In the genomic region with DNA sequence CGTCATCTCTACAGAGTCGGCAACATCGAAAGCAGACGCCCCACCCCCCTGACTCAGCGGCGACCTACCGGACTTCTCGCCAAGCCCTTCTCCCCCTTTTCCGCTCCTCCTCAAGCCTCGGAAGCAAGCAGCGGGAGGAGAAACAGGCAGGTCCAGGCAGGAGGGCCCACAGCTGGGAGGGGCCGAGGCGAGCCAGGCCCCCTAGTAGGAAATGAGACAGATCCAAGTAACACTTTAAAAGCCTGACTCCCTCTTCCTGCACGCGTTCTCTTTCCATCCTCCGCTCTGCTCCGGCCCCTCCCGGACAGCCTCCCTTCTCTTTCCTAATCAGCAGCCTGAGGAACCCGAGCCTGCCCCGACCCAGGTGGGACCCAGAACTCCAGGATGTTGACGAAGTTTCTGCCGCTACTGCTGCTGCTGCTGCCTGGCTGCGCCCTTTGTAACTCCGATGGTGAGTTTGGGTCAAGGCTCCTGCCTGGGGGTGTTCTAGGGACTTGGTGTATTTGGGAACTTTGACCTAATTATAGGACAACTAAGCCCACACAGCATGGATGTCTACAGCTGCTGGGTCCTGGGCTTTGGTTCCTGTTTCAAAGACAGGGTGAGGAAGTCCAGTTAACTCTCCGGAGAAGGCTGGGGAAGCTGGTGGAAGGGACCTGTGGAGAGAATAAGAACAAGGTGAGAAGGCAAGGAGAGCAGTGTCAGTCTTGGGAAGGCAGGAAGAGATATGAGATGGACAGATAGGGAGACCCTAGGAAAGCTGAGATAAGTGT, we compare ENCODE assay signal across 8 mouse cellular contexts. TPM values are rescaled to one million over a fixed set of nuclear protein-coding genes. Genes with fewer than 3 reads are reported as not detected.
DNase-seq lines count a peak whose midpoint lies in the region; ATAC-seq and TF ChIP-seq lines count a peak whose summit lies in the region.

TSS of gene Procr (plus strand) at position 104 of the 773 bp plus-strand sequence.

- H3K4me3 ChIP-seq in C2C12 (ENCODE audit: insufficient read depth, poor library complexity, severe bottlenecking) = peak within 1 kb of the TSS; percentile 23
- H3K4me3 ChIP-seq in hindbrain, embryonic 12.5 days = peak within 1 kb of the TSS; percentile 27
- H3K4me3 ChIP-seq in midbrain, embryonic 16.5 days (ENCODE audit: low read depth, low read length) = peak within 1 kb of the TSS; percentile 22

- peaks cover 5% of the 10 kb centered on the region for H3K27me3 ChIP-seq in C2C12 (ENCODE audit: control insufficient read depth, insufficient read depth, insufficient read length)
- H3K27me3 ChIP-seq in hindbrain, embryonic 12.5 days = peaks cover 11% of the 10 kb centered on the region
- peaks cover 4% of the 10 kb centered on the region; the same call in 1 of the 2 replicates for H3K27me3 ChIP-seq in midbrain, embryonic 16.5 days (ENCODE audit: control insufficient read depth, insufficient read depth, low read depth, low read length)

- H3K27ac ChIP-seq in hindbrain, embryonic 12.5 days = no peak within 1 kb of the TSS
- H3K27ac ChIP-seq in midbrain, embryonic 16.5 days (ENCODE audit: low read length) = no peak within 1 kb of the TSS

- WGBS in hindbrain, embryonic 12.5 days = 2% methylated on average over 25 of the region's 25 CpGs
- WGBS in midbrain, embryonic 16.5 days = 4% methylated on average over 25 of the region's 25 CpGs

- DNase-seq in adrenal gland, postnatal 14 days = peak; percentile 78
- peak; percentile 61 for DNase-seq in gastrocnemius, adult 18-20 months (ENCODE audit: low spot score)
- peak; percentile 33 for DNase-seq in liver
- no peak for DNase-seq in layer of hippocampus, adult 8-10 months (ENCODE audit: low spot score in 2 of 2)

- no peaks in the 10 kb centered on the region for H3K79me3 ChIP-seq in C2C12 (ENCODE audit: low read depth)

- no peaks in the 10 kb centered on the region for H3K36me3 ChIP-seq in C2C12 (ENCODE audit: control insufficient read depth, insufficient read depth)
- H3K36me3 ChIP-seq in hindbrain, embryonic 12.5 days = no peaks in the 10 kb centered on the region
- no peaks in the 10 kb centered on the region for H3K36me3 ChIP-seq in midbrain, embryonic 16.5 days (ENCODE audit: control insufficient read depth, insufficient read depth, low read length)

- no peak for ATAC-seq in hindbrain, embryonic 12.5 days (ENCODE audit: low FRiP score)
- no peak for ATAC-seq in midbrain, embryonic 16.5 days
- no peak for ATAC-seq in erythroid progenitor cell, adult 5-6 weeks (replicated peaks; ENCODE audit: low FRiP score, poor library complexity, severe bottlenecking)

- H3ac ChIP-seq in C2C12 (ENCODE audit: control insufficient read depth, insufficient read length, low read depth) = peak within 1 kb of the TSS; percentile 31

- no peaks in the 10 kb centered on the region for H3K9me3 ChIP-seq in hindbrain, embryonic 12.5 days (replicated peaks)
- H3K9me3 ChIP-seq in midbrain, embryonic 16.5 days (replicated peaks; ENCODE audit: control insufficient read depth, low read length, poor library complexity, severe bottlenecking) = no peaks in the 10 kb centered on the region

- H3K79me2 ChIP-seq in C2C12 (ENCODE audit: control insufficient read depth, insufficient read depth) = no peaks in the 10 kb centered on the region

- H3K9ac ChIP-seq in hindbrain, embryonic 12.5 days = peak within 1 kb of the TSS; percentile 40; the same call in 1 of the 2 replicates
- H3K9ac ChIP-seq in midbrain, embryonic 16.5 days (ENCODE audit: low read depth, low read length) = 0 out of 2 replicates have a peak within 1 kb of the TSS, but pooled peaks have one; percentile 31

- H3K4me1 ChIP-seq in hindbrain, embryonic 12.5 days = peaks cover 7% of the 10 kb centered on the region; the same call in 1 of the 2 replicates
- peaks cover 3% of the 10 kb centered on the region; the same call in 1 of the 2 replicates for H3K4me1 ChIP-seq in midbrain, embryonic 16.5 days (ENCODE audit: control insufficient read depth, insufficient read depth, low read length)

- TF ChIP-seq CTCF in C2C12 (IDR thresholded peaks at IDR 0.05; ENCODE audit: control insufficient read depth, insufficient read depth, insufficient read length) = no peak

- H3K4me2 ChIP-seq in hindbrain, embryonic 12.5 days (replicated peaks) = peak within 1 kb of the TSS; percentile 51
- peak within 1 kb of the TSS; percentile 54 for H3K4me2 ChIP-seq in midbrain, embryonic 16.5 days (ENCODE audit: low read length)

TF ChIP-seq in C2C12, 6 proteins besides CTCF, POLR2A, EP300 and RAD21:
- TF ChIP-seq MAX (IDR thresholded peaks at IDR 0.05) (peak; percentile 67), USF1 (IDR thresholded peaks at IDR 0.05; ENCODE audit: low read depth) (no peak), CEBPB (IDR thresholded peaks at IDR 0.05; ENCODE audit: low read depth) (no peak)

RNA-seq across cellular contexts. Expression of gene Procr, which starts in this region (rescaled TPM):
- polyA plus RNA-seq in C2C12 (2012; fragmentation: generic; extraction: Trizol) = 4.4 TPM
- 38.3 and 52.9 TPM in 2 replicates for total RNA-seq in adrenal gland, postnatal 14 days (2021)
- total RNA-seq in gastrocnemius, adult 18-20 months (2021) = 1 to 10 TPM; 6.8 to 7.9 TPM
- 3.4 and 4.1 TPM in 2 replicates for polyA plus RNA-seq in hindbrain, embryonic 12.5 days (2016; fragmentation: Nextera tagmentation; extraction: Ambion mirVana)
- 2.4 and 2.8 TPM in 2 replicates for polyA plus RNA-seq in midbrain, embryonic 16.5 days (2015; fragmentation: Nextera tagmentation; extraction: Ambion mirVana)
- not detected in 2 replicates for total RNA-seq in erythroid progenitor cell, adult 5-6 weeks (2015; ENCODE audit: low replicate concordance)
- not detected in 2 replicates for total RNA-seq in erythroid progenitor cell, adult 5-6 weeks (2017; ENCODE audit: low replicate concordance)
- total RNA-seq in layer of hippocampus, adult 8-10 months (2022) = 1 to 10 TPM in 3 of 4 experiments, under 1 TPM in 1; 0.85 to 2.6 (median 1.3) TPM

Comparison
In these comparisons a context has a peak if more than half of its experiments do, and no peak if none do; other contexts are left out.
1. DNase-seq: peak in adrenal gland, postnatal 14 days (single experiment), gastrocnemius, adult 18-20 months (single experiment) and liver (single experiment); none in layer of hippocampus, adult 8-10 months (0 of 2).
2. Peak in every context shown above with its lines, with median percentiles within 50 percentile points of each other: H3K4me3 ChIP-seq.